Mouse (Mus musculus) testis, adult 2 months (tissue): Measurements from ENCODE around the gene 4833423E24Rik. TPM values are rescaled to one million over a fixed set of nuclear protein-coding genes. Genes with fewer than 3 reads are reported as not detected.

Experiments used
- H3K27ac ChIP-seq: fragments of 200-500 bp; 2 replicates; pipeline ENCODE4 v1.5.1; 2012; ENCODE audit warnings: low read depth, low read length; ENCODE audit not compliant: control insufficient read depth, insufficient read depth
- H3K27me3 ChIP-seq: fragments of 200-500 bp; 2 replicates; pipeline ENCODE4 v1.6.1; 2012; ENCODE audit warnings: mild to moderate bottlenecking, low read length, moderate library complexity; ENCODE audit not compliant: control insufficient read depth, insufficient read depth
- H3K36me3 ChIP-seq: fragments of 200-500 bp; 2 replicates; pipeline ENCODE4 v1.6.1; 2012; ENCODE audit warnings: mild to moderate bottlenecking, low read length; ENCODE audit not compliant: control insufficient read depth, insufficient read depth
- H3K4me1 ChIP-seq: fragments of 200-500 bp; 2 replicates; pipeline ENCODE4 v1.6.1; 2012; ENCODE audit warnings: low read length; ENCODE audit not compliant: control insufficient read depth, insufficient read depth
- H3K4me3 ChIP-seq: fragments of 200-500 bp; 2 replicates; pipeline ENCODE4 v1.5.1; 2012; ENCODE audit warnings: low read depth, mild to moderate bottlenecking, low read length, moderate library complexity, mixed read lengths; ENCODE audit not compliant: control insufficient read depth
- CTCF ChIP-seq: fragments of 200-500 bp; IDR thresholded peaks from 2 replicates; pipeline ENCODE4 v1.5.1; 2012; ENCODE audit warnings: low read depth, mild to moderate bottlenecking, inconsistent platforms, low read length, moderate library complexity; ENCODE audit not compliant: control insufficient read depth, insufficient read depth, insufficient replicate concordance
- POLR2A ChIP-seq: fragments of 200-500 bp; IDR thresholded peaks from 2 replicates; pipeline ENCODE4 v1.6.1; 2012; ENCODE audit warnings: low read depth, mild to moderate bottlenecking, inconsistent platforms, low read length, moderate library complexity; ENCODE audit not compliant: control insufficient read depth
- polyA plus RNA-seq: library from polyadenylated mRNA; depleted of rRNA; stranded (reverse); fragments of >200 nt; gene quantifications from 2 replicates; pipeline ENCODE4 v1.2.3, GENCODE M21; 2012; rRNA removed

4833423E24Rik gene
- not detected in 2 replicates for polyA plus RNA-seq

- H3K27me3 ChIP-seq, result no peaks in the 10 kb centered on the region
- no peaks in the 10 kb centered on the region for H3K36me3 ChIP-seq
- TF ChIP-seq POLR2A (no peak), CTCF (no peak)
- no peak within 1 kb of the TSS for H3K27ac ChIP-seq
- H3K4me3 ChIP-seq, result no peak within 1 kb of the TSS
- H3K4me1 ChIP-seq, result no peaks in the 10 kb centered on the region
Observed at GRCm38 (mm10) chr2:85518879-85519278, at the start of gene 4833423E24Rik. TSS of gene 4833423E24Rik (minus strand) at chr2:85519024.

- TF ChIP-seq POLR2A (no peak), CTCF (peak; percentile 10; the same call in 1 of the 2 replicates)
Observed at GRCm38 (mm10) chr2:85561187-85561586, 42.4 kb upstream of the 4833423E24Rik start.

GRCm38 (mm10) chr2:85560226-85560625, 41.4 kb upstream of the 4833423E24Rik start:
- Histone ChIP-seq H3K27ac (no peak overlapping the region), H3K4me3 (no peak overlapping the region), H3K4me1 (no peaks in the 10 kb centered on the region), H3K27me3 (no peaks in the 10 kb centered on the region), H3K36me3 (no peaks in the 10 kb centered on the region)
- TF ChIP-seq POLR2A, result no peak
- TF ChIP-seq CTCF, result no peak

More at GRCm38 (mm10) chr2:85561187-85561586, 42.4 kb upstream of the 4833423E24Rik start:
- no peaks in the 10 kb centered on the region for H3K4me1 ChIP-seq
- H3K27me3 ChIP-seq, result no peaks in the 10 kb centered on the region
- no peaks in the 10 kb centered on the region for H3K36me3 ChIP-seq
- H3K4me3 ChIP-seq, result no peak overlapping the region
- no peak overlapping the region for H3K27ac ChIP-seq

- TF ChIP-seq POLR2A (no peak), CTCF (no peak)
- no peaks in the 10 kb centered on the region for H3K4me1 ChIP-seq
- H3K27ac ChIP-seq, result no peak overlapping the region
- no peaks in the 10 kb centered on the region for H3K27me3 ChIP-seq
- no peaks in the 10 kb centered on the region for H3K36me3 ChIP-seq
- no peak overlapping the region for H3K4me3 ChIP-seq
Observed at GRCm38 (mm10) chr2:85554806-85555205, 36.0 kb upstream of the 4833423E24Rik start.

GRCm38 (mm10) chr2:85533934-85534333, 15.1 kb upstream of the 4833423E24Rik start:
- no peaks in the 10 kb centered on the region for H3K36me3 ChIP-seq
- TF ChIP-seq POLR2A (no peak), CTCF (no peak)
- H3K27ac ChIP-seq, result no peak overlapping the region
- H3K4me1 ChIP-seq, result no peaks in the 10 kb centered on the region
- H3K4me3 ChIP-seq, result no peak overlapping the region
- H3K27me3 ChIP-seq, result no peaks in the 10 kb centered on the region

GRCm38 (mm10) chr2:85532082-85532778, 13.4 kb upstream of the 4833423E24Rik start:
- Histone ChIP-seq H3K4me3 (no peak overlapping the region), H3K4me1 (no peaks in the 10 kb centered on the region), H3K27ac (no peak overlapping the region), H3K27me3 (no peaks in the 10 kb centered on the region), H3K36me3 (no peaks in the 10 kb centered on the region)
- TF ChIP-seq CTCF (no peak), POLR2A (no peak)

- Histone ChIP-seq H3K36me3 (no peaks in the 10 kb centered on the region), H3K4me3 (no peak overlapping the region), H3K27ac (no peak overlapping the region), H3K4me1 (no peaks in the 10 kb centered on the region), H3K27me3 (no peaks in the 10 kb centered on the region)
- no peak for TF ChIP-seq CTCF
- no peak for TF ChIP-seq POLR2A
Observed at GRCm38 (mm10) chr2:85522859-85523489, 4.2 kb upstream of the 4833423E24Rik start.

- Histone ChIP-seq H3K36me3 (no peaks in the 10 kb centered on the region), H3K27me3 (no peaks in the 10 kb centered on the region), H3K4me3 (no peak overlapping the region), H3K4me1 (no peaks in the 10 kb centered on the region), H3K27ac (no peak overlapping the region)
- no peak for TF ChIP-seq CTCF
- TF ChIP-seq POLR2A, result no peak
Observed at GRCm38 (mm10) chr2:85518292-85518691, 532 bp downstream of the 4833423E24Rik start.
